26 mouse cellular contexts compared by ENCODE assay signal in genomic region chr1:37368768-37369385, GRCm38 (mm10).
A peak's percentile ranks its signal among the peaks of the same experiment; 100 is the strongest.
DNase-seq lines count a peak whose midpoint lies in the region; ATAC-seq and TF ChIP-seq lines count a peak whose summit lies in the region.
"Had no signal": no experiment of that assay in that cellular context is flagged by ENCODE, and none has a peak within 500 bp of the region (broad histone marks: within the 10 kb centered on the region; RNA-seq: fewer than 3 reads in every experiment).

No protein-coding gene starts in this region.

- H3K9me3 ChIP-seq in liver, postnatal 0 days (ENCODE audit: low read length) = no peaks in the 10 kb centered on the region
- H3K9me3 ChIP-seq: liver, embryonic 15.5 days; lung, embryonic 15.5 days; midbrain, embryonic 10.5 days; midbrain, embryonic 15.5 days; neural tube, embryonic 15.5 days had no signal

- no peaks in the 10 kb centered on the region for H3K4me1 ChIP-seq in liver, postnatal 0 days (ENCODE audit: insufficient read depth)
- H3K4me1 ChIP-seq: liver, embryonic 15.5 days; lung, embryonic 15.5 days; midbrain, embryonic 10.5 days; midbrain, embryonic 15.5 days; neural tube, embryonic 15.5 days had no signal

- H3K4me2 ChIP-seq in liver, postnatal 0 days (ENCODE audit: low read depth, low read length) = no peak overlapping the region
- H3K4me2 ChIP-seq: heart, embryonic 11.5 days; hindbrain, embryonic 14.5 days; liver, embryonic 15.5 days; lung, embryonic 15.5 days; midbrain, embryonic 15.5 days; neural tube, embryonic 15.5 days had no signal

- TF ChIP-seq EP300 in liver, postnatal 0 days (IDR thresholded peaks at IDR 0.05; ENCODE audit: low read depth) = no peak

- 79% methylated on average over 7 of the region's 7 CpGs for WGBS in liver, postnatal 0 days (ENCODE audit: insufficient replicate concordance)

- no peak overlapping the region for H3K4me3 ChIP-seq in layer of hippocampus, adult 2 months
- no peak overlapping the region for H3K4me3 ChIP-seq in liver, postnatal 0 days (ENCODE audit: low read depth, low read length)
- H3K4me3 ChIP-seq: erythroblast, embryonic 14.5 days; liver, embryonic 15.5 days; lung, embryonic 15.5 days; midbrain, embryonic 10.5 days; midbrain, embryonic 15.5 days; neural tube, embryonic 15.5 days had no signal

- no peak for TF ChIP-seq CTCF in layer of hippocampus, adult 2 months (conservative IDR thresholded peaks at IDR 0.05)
- TF ChIP-seq CTCF in liver, postnatal 0 days (IDR thresholded peaks at IDR 0.05; ENCODE audit: low read depth) = no peak

- H3K36me3 ChIP-seq in liver, postnatal 0 days (replicated peaks; ENCODE audit: insufficient read depth, low read length) = peaks cover 55% of the 10 kb centered on the region

- ATAC-seq in liver, postnatal 0 days = no peak
- ATAC-seq: activated CD4-positive, CD25-positive, alpha-beta regulatory T cell, adult 4 months; forebrain, embryonic 16.5 days; intestine, postnatal 0 days; midbrain, embryonic 15.5 days had no signal

- no peaks in the 10 kb centered on the region for H3K27me3 ChIP-seq in liver, postnatal 0 days (ENCODE audit: insufficient read depth, low read length)
- H3K27me3 ChIP-seq: liver, embryonic 15.5 days; lung, embryonic 15.5 days; midbrain, embryonic 15.5 days; neural tube, embryonic 15.5 days had no signal

- H3K9ac ChIP-seq in liver, postnatal 0 days (replicated peaks) = no peak overlapping the region
- H3K9ac ChIP-seq: hindbrain, embryonic 14.5 days; liver, embryonic 15.5 days; lung, embryonic 15.5 days; midbrain, embryonic 15.5 days; neural tube, embryonic 15.5 days had no signal

- H3K27ac ChIP-seq in layer of hippocampus, adult 2 months = peak overlapping the region; percentile 83
- no peak overlapping the region for H3K27ac ChIP-seq in liver, postnatal 0 days (ENCODE audit: low read depth)
- H3K27ac ChIP-seq: hindbrain, embryonic 14.5 days; liver, embryonic 15.5 days; lung, embryonic 15.5 days; midbrain, embryonic 10.5 days; midbrain, embryonic 15.5 days; neural tube, embryonic 15.5 days; stomach, postnatal 0 days had no signal

- no peak for DNase-seq in layer of hippocampus, adult 2 months (ENCODE audit: low spot score in 2 of 2)
- no peak for DNase-seq in layer of hippocampus, postnatal 14 days (ENCODE audit: low spot score in 2 of 2)
- peak; percentile 57 for DNase-seq in right cerebral cortex, adult 18-20 months
- no peak for DNase-seq in right cerebral cortex, postnatal 10 days (ENCODE audit: low spot score in 2 of 2)
- peak; percentile 19 for DNase-seq in adrenal gland, postnatal 10 days
- peak; percentile 76 for DNase-seq in brain, adult 2 months (ENCODE audit: low read depth, low spot score)
- no peak for DNase-seq in liver, postnatal 0 days
- DNase-seq: B cell, adult 2 months; gastrocnemius, postnatal 25 days; heart, adult 11 months; kidney, adult 9 months; kidney, postnatal 10 days; right cerebral cortex, postnatal 4 days; thymus, postnatal 4 days had no signal

Comparison
In these comparisons a context has a peak if more than half of its experiments do, and no peak if none do; other contexts are left out.
1. DNase-seq: peak in right cerebral cortex, adult 18-20 months (single experiment), adrenal gland, postnatal 10 days (single experiment) and brain, adult 2 months (single experiment); none in layer of hippocampus, adult 2 months (0 of 2), layer of hippocampus, postnatal 14 days (0 of 2), right cerebral cortex, postnatal 10 days (0 of 2) and liver, postnatal 0 days (single experiment).